Mouse (Mus musculus): ENCODE results near the gene Snx11. TPM values are rescaled to one million over a fixed set of nuclear protein-coding genes. Genes with fewer than 3 reads are reported as not detected.

Snx11 gene
- polyA plus RNA-seq, 1 experiment, result 30.1 TPM

GRCm38 (mm10) chr11:96762742-96763470, 14.5 kb downstream of the Snx11 start:
- DNase-seq (ENCODE audit: low read depth), result no peak

- DNase-seq (ENCODE audit: low read depth), result no peak
These were observed 15.4 kb downstream of the Snx11 start for GRCm38 (mm10) chr11:96761984-96762383.

- no peak for DNase-seq (ENCODE audit: low read depth)
These were observed 17.3 kb downstream of the Snx11 start for GRCm38 (mm10) chr11:96760042-96760441.

GRCm38 (mm10) chr11:96758402-96758801, 19.0 kb downstream of the Snx11 start:
- no peak for DNase-seq (ENCODE audit: low read depth)

- DNase-seq (ENCODE audit: low read depth), result no peak
These were observed 19.9 kb downstream of the Snx11 start for GRCm38 (mm10) chr11:96757421-96757820.

- DNase-seq (ENCODE audit: low read depth), result no peak
These were observed 22.1 kb downstream of the Snx11 start for GRCm38 (mm10) chr11:96755298-96755697.

GRCm38 (mm10) chr11:96747555-96747954, 29.8 kb downstream of the Snx11 start:
- no peak for DNase-seq (ENCODE audit: low read depth)

- DNase-seq (ENCODE audit: low read depth), result no peak
These were observed 30.7 kb downstream of the Snx11 start for GRCm38 (mm10) chr11:96746648-96747047.

- DNase-seq (ENCODE audit: low read depth), result no peak
These were observed 33.5 kb downstream of the Snx11 start for GRCm38 (mm10) chr11:96743891-96744290.

- DNase-seq (ENCODE audit: low read depth), result no peak
These were observed 34.4 kb downstream of the Snx11 start for GRCm38 (mm10) chr11:96743000-96743399.

- no peak for DNase-seq (ENCODE audit: low read depth)
These were observed 35.4 kb downstream of the Snx11 start for GRCm38 (mm10) chr11:96741995-96742394.

GRCm38 (mm10) chr11:96740796-96741195, 36.6 kb downstream of the Snx11 start:
- no peak for DNase-seq (ENCODE audit: low read depth)

- DNase-seq (ENCODE audit: low read depth), result no peak
These were observed 39.5 kb downstream of the Snx11 start for GRCm38 (mm10) chr11:96737673-96738471.

GRCm38 (mm10) chr11:96736361-96736760, 41.0 kb downstream of the Snx11 start:
- no peak for DNase-seq (ENCODE audit: low read depth)

- no peak for DNase-seq (ENCODE audit: low read depth)
These were observed 41.5 kb downstream of the Snx11 start for GRCm38 (mm10) chr11:96735908-96736307.

- DNase-seq (ENCODE audit: low read depth), result no peak
These were observed 44.7 kb downstream of the Snx11 start for GRCm38 (mm10) chr11:96732657-96733056.

- DNase-seq (ENCODE audit: low read depth), result no peak
These were observed 47.0 kb downstream of the Snx11 start for GRCm38 (mm10) chr11:96730327-96730726.

- no peak for DNase-seq (ENCODE audit: low read depth)
These were observed 47.9 kb downstream of the Snx11 start for GRCm38 (mm10) chr11:96729462-96729861.

- DNase-seq (ENCODE audit: low read depth), result no peak
These were observed 48.8 kb downstream of the Snx11 start for GRCm38 (mm10) chr11:96728577-96728976.

- DNase-seq (ENCODE audit: low read depth), result no peak
These were observed 51.5 kb downstream of the Snx11 start for GRCm38 (mm10) chr11:96725833-96726232.

GRCm38 (mm10) chr11:96718609-96719008, 58.8 kb downstream of the Snx11 start:
- no peak for DNase-seq (ENCODE audit: low read depth)
